Mouse (Mus musculus): ENCODE data around the gene Gm3839. TPM values are rescaled to one million over a fixed set of nuclear protein-coding genes. Genes with fewer than 3 reads are reported as not detected.
"Not testable (repeated sequence)": the region's sequence is repeated elsewhere in the genome, so short reads cannot be mapped to it uniquely, and the experiment has no call there.

The Gm3839 gene
- polyA plus RNA-seq (2014; fragmentation: Nextera tagmentation; extraction: Ambion mirVana): 1.7 and 2.0 TPM in 2 replicates

- ATAC-seq (ENCODE audit: low FRiP score); H3K4me3 ChIP-seq (ENCODE audit: low read depth, low read length); DNase-seq (ENCODE audit: low spot score, missing footprints); H3K4me1 ChIP-seq (ENCODE audit: control insufficient read depth, insufficient read depth, low read length); H3K27ac ChIP-seq (ENCODE audit: low read depth, low read length); H3K4me2 ChIP-seq; H3K9me3 ChIP-seq (ENCODE audit: control insufficient read depth, low read length); H3K27me3 ChIP-seq (ENCODE audit: control insufficient read depth, insufficient read depth, low read length); H3K36me3 ChIP-seq (ENCODE audit: control insufficient read depth, insufficient read depth, low read length); H3K9ac ChIP-seq (ENCODE audit: low read length): not testable (repeated sequence)
Observed at GRCm38 (mm10) chr14:11356626-11357025, at the start of gene Gm3839. TSS of gene Gm3839 (minus strand) at chr14:11356726.

DNA sequence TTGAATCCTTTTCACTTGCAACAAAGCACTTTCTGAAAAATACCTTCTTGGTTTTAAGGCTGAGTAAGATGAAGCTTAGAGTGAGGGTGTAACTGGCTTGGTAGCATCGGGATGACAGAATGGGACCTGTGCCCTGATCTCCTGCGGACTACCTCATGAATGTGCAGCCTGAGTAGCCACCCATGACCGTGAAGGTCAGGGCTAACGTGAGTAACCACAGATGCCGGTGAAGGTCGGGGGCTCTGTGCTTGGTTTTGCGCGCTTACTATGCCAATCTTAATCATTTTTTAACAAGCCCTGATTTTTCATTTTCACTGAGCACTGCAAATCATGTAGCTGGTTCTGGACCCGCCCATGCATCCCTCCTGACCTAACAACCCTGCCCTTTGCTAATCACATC, 49.1 kb upstream of the Gm3839 start:
- no peaks in the 10 kb centered on the region for H3K36me3 ChIP-seq (ENCODE audit: control insufficient read depth, insufficient read depth, low read length)
- ATAC-seq (ENCODE audit: low FRiP score) (no peak), DNase-seq (ENCODE audit: low spot score, missing footprints) (no peak)
- H3K9ac ChIP-seq (ENCODE audit: low read length): no peak overlapping the region
- H3K4me3 ChIP-seq (ENCODE audit: low read depth, low read length): no peak overlapping the region
- H3K4me2 ChIP-seq: no peak overlapping the region
- 83% methylated on average over 9 of the region's 9 CpGs for WGBS
- H3K4me1 ChIP-seq (ENCODE audit: control insufficient read depth, insufficient read depth, low read length): no peaks in the 10 kb centered on the region
- no peaks in the 10 kb centered on the region for H3K27me3 ChIP-seq (ENCODE audit: control insufficient read depth, insufficient read depth, low read length)
- no peaks in the 10 kb centered on the region for H3K9me3 ChIP-seq (ENCODE audit: control insufficient read depth, low read length)
- H3K27ac ChIP-seq (ENCODE audit: low read depth, low read length): no peak overlapping the region

DNA sequence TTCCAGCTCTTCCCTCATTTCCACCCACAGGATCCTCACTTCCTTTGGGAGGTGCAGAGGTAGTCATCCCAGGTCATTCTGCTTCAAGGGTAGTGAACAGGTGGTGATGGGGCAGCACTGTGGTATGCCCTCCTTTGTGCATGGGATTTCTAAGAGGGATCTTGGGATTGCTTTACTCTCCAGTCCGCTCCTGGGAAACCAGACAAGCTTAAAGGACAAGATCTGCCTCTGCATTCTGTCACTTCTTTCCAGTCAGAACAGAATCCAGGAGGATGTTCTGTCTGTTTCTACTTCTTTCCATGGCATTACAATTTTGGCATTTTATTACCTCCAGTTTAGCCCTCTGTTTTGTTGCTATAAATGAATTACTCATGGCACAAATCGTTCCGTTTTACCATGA, 21.3 kb upstream of the Gm3839 start:
- no peak for ATAC-seq (ENCODE audit: low FRiP score)
- DNase-seq (ENCODE audit: low spot score, missing footprints): no peak
- H3K36me3 ChIP-seq (ENCODE audit: control insufficient read depth, insufficient read depth, low read length): no peaks in the 10 kb centered on the region
- H3K9ac ChIP-seq (ENCODE audit: low read length): no peak overlapping the region
- H3K27ac ChIP-seq (ENCODE audit: low read depth, low read length): no peak overlapping the region
- no peak overlapping the region for H3K4me3 ChIP-seq (ENCODE audit: low read depth, low read length)
- H3K4me2 ChIP-seq: no peak overlapping the region
- H3K27me3 ChIP-seq (ENCODE audit: control insufficient read depth, insufficient read depth, low read length): no peaks in the 10 kb centered on the region
- H3K9me3 ChIP-seq (ENCODE audit: control insufficient read depth, low read length): no peaks in the 10 kb centered on the region
- H3K4me1 ChIP-seq (ENCODE audit: control insufficient read depth, insufficient read depth, low read length): no peaks in the 10 kb centered on the region
- 96% methylated on average over 3 of the region's 3 CpGs for WGBS

DNA sequence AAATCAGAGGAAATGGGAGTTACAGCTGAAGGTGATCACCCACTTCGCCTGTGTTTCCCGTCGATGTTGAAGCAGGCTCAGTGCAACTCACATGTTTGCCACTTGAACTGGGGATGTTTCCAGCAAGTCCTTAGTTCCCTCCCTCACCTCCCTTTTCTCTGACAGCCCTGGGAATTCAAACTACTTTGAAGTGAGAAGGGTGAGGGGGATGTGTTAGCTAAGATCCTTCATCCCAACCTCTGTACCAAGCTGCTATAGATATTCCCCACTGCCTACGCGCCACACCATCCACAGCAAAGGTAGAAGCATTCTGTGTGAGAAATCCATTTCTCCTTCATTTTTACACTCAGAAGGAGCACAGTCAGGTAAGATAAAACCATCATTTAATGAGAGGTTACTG, 18.7 kb upstream of the Gm3839 start:
- no peak for DNase-seq (ENCODE audit: low spot score, missing footprints)
- no peak overlapping the region for H3K27ac ChIP-seq (ENCODE audit: low read depth, low read length)
- H3K9ac ChIP-seq (ENCODE audit: low read length): no peak overlapping the region
- no peak overlapping the region for H3K4me2 ChIP-seq
- no peak for ATAC-seq (ENCODE audit: low FRiP score)
- H3K4me1 ChIP-seq (ENCODE audit: control insufficient read depth, insufficient read depth, low read length): no peaks in the 10 kb centered on the region
- no peak overlapping the region for H3K4me3 ChIP-seq (ENCODE audit: low read depth, low read length)
- 90% methylated on average over 5 of the region's 5 CpGs for WGBS
- H3K9me3 ChIP-seq (ENCODE audit: control insufficient read depth, low read length): no peaks in the 10 kb centered on the region
- no peaks in the 10 kb centered on the region for H3K27me3 ChIP-seq (ENCODE audit: control insufficient read depth, insufficient read depth, low read length)
- no peaks in the 10 kb centered on the region for H3K36me3 ChIP-seq (ENCODE audit: control insufficient read depth, insufficient read depth, low read length)

GRCm38 (mm10) chr14:11346086-11346485, 10.4 kb downstream of the Gm3839 start:
- 91% methylated on average over 3 of the region's 3 CpGs for WGBS
- no peak overlapping the region for H3K27ac ChIP-seq (ENCODE audit: low read depth, low read length)
- H3K36me3 ChIP-seq (ENCODE audit: control insufficient read depth, insufficient read depth, low read length): no peaks in the 10 kb centered on the region
- DNase-seq (ENCODE audit: low spot score, missing footprints) (no peak), ATAC-seq (ENCODE audit: low FRiP score) (no peak)
- H3K4me3 ChIP-seq (ENCODE audit: low read depth, low read length): no peak overlapping the region
- no peak overlapping the region for H3K9ac ChIP-seq (ENCODE audit: low read length)
- no peaks in the 10 kb centered on the region for H3K9me3 ChIP-seq (ENCODE audit: control insufficient read depth, low read length)
- H3K27me3 ChIP-seq (ENCODE audit: control insufficient read depth, insufficient read depth, low read length): no peaks in the 10 kb centered on the region
- no peak overlapping the region for H3K4me2 ChIP-seq
- H3K4me1 ChIP-seq (ENCODE audit: control insufficient read depth, insufficient read depth, low read length): no peaks in the 10 kb centered on the region

DNA sequence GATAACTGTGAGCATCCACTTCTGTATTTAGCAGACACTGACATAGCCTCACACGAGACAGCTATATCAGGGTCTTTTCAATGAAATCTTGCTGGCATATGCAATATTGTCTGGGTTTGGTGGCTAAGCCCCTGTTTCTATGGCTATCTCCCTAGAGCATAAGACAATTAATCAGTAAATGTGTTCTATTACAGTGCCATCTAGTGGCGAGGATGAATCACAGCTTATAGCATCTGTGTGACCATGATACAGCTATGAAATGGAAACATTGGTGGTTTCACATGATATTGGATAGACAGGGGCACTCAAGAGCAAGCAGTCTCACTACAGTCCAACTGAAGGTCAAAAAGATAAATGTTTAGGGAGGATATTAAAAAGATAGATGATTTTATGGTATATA, 26.5 kb downstream of the Gm3839 start:
- no peak for ATAC-seq (ENCODE audit: low FRiP score)
- 47% methylated on average over 2 of the region's 2 CpGs for WGBS
- no peak overlapping the region for H3K4me3 ChIP-seq (ENCODE audit: low read depth, low read length)
- no peak for DNase-seq (ENCODE audit: low spot score, missing footprints)
- no peak overlapping the region for H3K9ac ChIP-seq (ENCODE audit: low read length)
- H3K4me1 ChIP-seq (ENCODE audit: control insufficient read depth, insufficient read depth, low read length): no peaks in the 10 kb centered on the region
- H3K4me2 ChIP-seq: no peak overlapping the region
- no peak overlapping the region for H3K27ac ChIP-seq (ENCODE audit: low read depth, low read length)
- H3K36me3 ChIP-seq (ENCODE audit: control insufficient read depth, insufficient read depth, low read length): no peaks in the 10 kb centered on the region
- no peaks in the 10 kb centered on the region for H3K9me3 ChIP-seq (ENCODE audit: control insufficient read depth, low read length)
- H3K27me3 ChIP-seq (ENCODE audit: control insufficient read depth, insufficient read depth, low read length): no peaks in the 10 kb centered on the region

GRCm38 (mm10) chr14:11307079-11307478, 49.4 kb downstream of the Gm3839 start:
- Histone ChIP-seq H3K9me3 (ENCODE audit: control insufficient read depth, low read length) (no peaks in the 10 kb centered on the region), H3K4me2 (no peak overlapping the region), H3K27me3 (ENCODE audit: control insufficient read depth, insufficient read depth, low read length) (no peaks in the 10 kb centered on the region), H3K4me3 (ENCODE audit: low read depth, low read length) (no peak overlapping the region), H3K4me1 (ENCODE audit: control insufficient read depth, insufficient read depth, low read length) (no peaks in the 10 kb centered on the region), H3K27ac (ENCODE audit: low read depth, low read length) (no peak overlapping the region), H3K9ac (ENCODE audit: low read length) (no peak overlapping the region), H3K36me3 (ENCODE audit: control insufficient read depth, insufficient read depth, low read length) (no peaks in the 10 kb centered on the region)
- ATAC-seq (ENCODE audit: low FRiP score) (no peak), DNase-seq (ENCODE audit: low spot score, missing footprints) (peak; percentile 85)
- WGBS: 37% methylated on average over 2 of the region's 2 CpGs

- not testable (repeated sequence) for H3K4me1 ChIP-seq (ENCODE audit: control insufficient read depth, insufficient read depth, low read length); H3K36me3 ChIP-seq (ENCODE audit: control insufficient read depth, insufficient read depth, low read length); DNase-seq (ENCODE audit: low spot score, missing footprints); H3K4me2 ChIP-seq; H3K4me3 ChIP-seq (ENCODE audit: low read depth, low read length); H3K9me3 ChIP-seq (ENCODE audit: control insufficient read depth, low read length); H3K27ac ChIP-seq (ENCODE audit: low read depth, low read length); H3K27me3 ChIP-seq (ENCODE audit: control insufficient read depth, insufficient read depth, low read length); H3K9ac ChIP-seq (ENCODE audit: low read length); ATAC-seq (ENCODE audit: low FRiP score)
- 87% methylated on average over 3 of the region's 3 CpGs for WGBS
Observed at GRCm38 (mm10) chr14:11287956-11288355, 68.6 kb downstream of the Gm3839 start.

- Histone ChIP-seq H3K27me3 (ENCODE audit: control insufficient read depth, insufficient read depth, low read length) (no peaks in the 10 kb centered on the region), H3K36me3 (ENCODE audit: control insufficient read depth, insufficient read depth, low read length) (no peaks in the 10 kb centered on the region), H3K9ac (ENCODE audit: low read length) (no peak overlapping the region), H3K4me1 (ENCODE audit: control insufficient read depth, insufficient read depth, low read length) (no peaks in the 10 kb centered on the region), H3K27ac (ENCODE audit: low read depth, low read length) (no peak overlapping the region), H3K4me2 (no peak overlapping the region), H3K9me3 (ENCODE audit: control insufficient read depth, low read length) (no peaks in the 10 kb centered on the region), H3K4me3 (ENCODE audit: low read depth, low read length) (no peak overlapping the region)
- DNase-seq (ENCODE audit: low spot score, missing footprints) (no peak), ATAC-seq (ENCODE audit: low FRiP score) (no peak)
- 95% methylated on average over 4 of the region's 4 CpGs for WGBS
Observed at GRCm38 (mm10) chr14:11257161-11257705, 99.3 kb downstream of the Gm3839 start.

DNA sequence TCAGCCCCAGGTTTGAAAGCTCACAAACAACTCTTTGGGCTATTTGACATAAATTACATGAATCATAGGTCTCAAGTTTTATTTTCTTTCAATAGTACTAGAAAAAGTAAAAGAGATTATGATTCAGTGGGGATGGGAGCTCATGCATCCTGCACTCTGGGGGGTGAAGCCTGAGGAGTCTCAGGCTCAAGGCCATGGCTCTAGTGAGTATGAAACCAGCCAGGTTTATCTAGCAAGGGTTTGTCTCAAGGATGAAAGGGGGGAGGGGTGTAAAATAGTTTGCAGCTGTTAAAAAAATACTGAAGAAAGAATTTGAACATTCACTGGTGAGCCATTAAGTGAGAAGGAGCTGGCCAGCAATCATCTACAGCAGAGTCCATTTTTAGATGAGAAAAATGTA, 108.5 kb downstream of the Gm3839 start:
- Histone ChIP-seq H3K9ac (ENCODE audit: low read length) (no peak overlapping the region), H3K9me3 (ENCODE audit: control insufficient read depth, low read length) (no peaks in the 10 kb centered on the region), H3K4me3 (ENCODE audit: low read depth, low read length) (no peak overlapping the region), H3K27ac (ENCODE audit: low read depth, low read length) (no peak overlapping the region), H3K4me1 (ENCODE audit: control insufficient read depth, insufficient read depth, low read length) (no peaks in the 10 kb centered on the region), H3K36me3 (ENCODE audit: control insufficient read depth, insufficient read depth, low read length) (no peaks in the 10 kb centered on the region), H3K4me2 (no peak overlapping the region), H3K27me3 (ENCODE audit: control insufficient read depth, insufficient read depth, low read length) (no peaks in the 10 kb centered on the region)
- ATAC-seq (ENCODE audit: low FRiP score) (no peak), DNase-seq (ENCODE audit: low spot score, missing footprints) (no peak)
